Mouse (Mus musculus) cerebral cortex, adult 2 months (tissue): ENCODE measurements around the gene Ccdc82.

Experiments used
- WGBS: fragments of 180-500 bp; shearing (Covaris S2); methylation state at CpG from one replicate; pipeline ENCODE4 v1.1.7; 2018; 5-methylcytosine and 5-hydroxymethylcytosine counted together

Gene Ccdc82

DNA sequence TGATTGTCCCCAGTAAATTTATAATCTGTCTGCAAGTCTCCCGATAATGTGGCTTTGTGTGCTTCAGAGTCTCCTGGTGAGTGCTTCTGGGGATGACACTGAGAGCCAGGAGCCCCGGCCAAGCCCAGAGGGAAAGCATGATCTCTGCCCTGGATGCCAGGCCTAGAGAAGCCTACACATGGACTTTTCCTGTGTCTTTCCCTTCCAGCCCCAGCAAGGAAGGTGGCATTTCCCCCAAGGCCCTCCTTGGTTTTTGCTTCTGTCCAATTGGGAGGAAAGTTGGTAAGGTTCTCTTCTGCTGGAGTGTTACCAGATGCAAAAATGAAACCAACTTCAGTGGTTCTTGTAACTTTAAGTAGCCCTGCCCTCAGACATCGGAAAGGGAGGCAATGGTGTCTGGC, 53.3 kb downstream of the Ccdc82 start:
- 40% methylated on average over 3 of the region's 3 CpGs for WGBS

GRCm38 (mm10) chr9:13300891-13301782, 54.4 kb downstream of the Ccdc82 start:
- WGBS = 79% methylated on average over 9 of the region's 9 CpGs

GRCm38 (mm10) chr9:13302183-13302825, 55.5 kb downstream of the Ccdc82 start:
- 69% methylated on average over 6 of the region's 6 CpGs for WGBS

- WGBS = 70% methylated on average over 5 of the region's 5 CpGs
Observed at GRCm38 (mm10) chr9:13303099-13303771, 56.5 kb downstream of the Ccdc82 start.

DNA sequence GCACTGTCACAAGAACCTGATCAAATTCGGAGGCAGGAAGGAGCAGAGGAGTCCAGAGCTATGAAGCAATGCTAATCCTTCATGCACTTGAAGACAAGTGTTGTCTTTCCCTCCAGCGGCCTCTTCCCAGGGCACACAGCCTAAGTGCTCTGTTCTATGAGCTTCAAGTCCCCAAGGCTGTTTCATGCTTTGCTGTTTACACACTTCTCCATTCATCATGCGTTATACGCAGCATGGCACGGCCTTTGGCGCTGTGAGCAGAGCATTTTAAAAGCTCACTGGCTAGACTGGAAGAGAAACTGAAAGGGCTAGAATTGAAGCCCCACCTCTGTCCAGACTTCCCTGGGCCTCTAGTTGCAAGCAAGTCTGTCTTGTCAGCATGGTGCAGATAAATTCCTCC, 57.2 kb downstream of the Ccdc82 start:
- 75% methylated on average over 6 of the region's 6 CpGs for WGBS

- WGBS = over 99% methylated on average over 3 of the region's 3 CpGs
Observed at GRCm38 (mm10) chr9:13306471-13306870, 59.7 kb downstream of the Ccdc82 start.

DNA sequence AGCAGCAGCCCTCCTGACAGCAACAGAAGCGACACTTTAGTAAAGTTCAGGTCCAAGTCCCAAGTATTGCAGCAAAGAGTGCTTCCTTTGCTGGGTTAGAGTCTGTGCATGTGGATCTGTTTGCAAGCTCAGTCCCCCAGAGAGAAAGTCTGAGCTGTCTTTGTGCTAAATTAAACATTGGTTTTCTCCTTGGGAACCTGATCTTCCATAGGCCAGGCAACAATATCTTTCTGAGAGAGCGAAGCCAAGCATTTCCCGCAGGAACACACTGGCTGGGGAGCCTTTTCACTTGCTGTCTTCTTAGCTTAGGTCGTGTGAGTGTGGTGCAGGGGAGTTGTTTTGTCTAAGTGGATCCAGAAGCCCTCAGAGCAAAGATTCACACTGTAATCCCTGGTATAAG, 60.5 kb downstream of the Ccdc82 start:
- 60% methylated on average over 4 of the region's 4 CpGs for WGBS

DNA sequence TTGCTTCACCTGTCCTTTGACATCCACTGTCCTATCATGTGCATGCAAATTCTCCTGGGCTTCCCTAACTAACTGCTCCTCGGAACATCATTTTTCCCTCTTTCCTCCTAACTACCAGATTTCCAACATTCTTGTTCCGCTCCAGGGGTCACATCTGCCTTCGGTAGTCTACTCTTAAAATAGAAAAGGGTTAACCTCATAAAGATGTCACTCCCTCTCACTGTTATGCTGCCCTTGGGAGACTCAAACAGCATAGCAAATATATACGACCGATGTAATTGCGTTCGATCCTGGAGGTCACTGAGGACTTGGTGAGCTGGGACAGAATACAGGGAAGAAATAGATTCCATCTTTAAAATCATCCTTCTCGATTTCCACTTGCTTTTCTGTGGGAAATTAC, 62.0 kb downstream of the Ccdc82 start:
- 94% methylated on average over 8 of the region's 8 CpGs for WGBS

DNA sequence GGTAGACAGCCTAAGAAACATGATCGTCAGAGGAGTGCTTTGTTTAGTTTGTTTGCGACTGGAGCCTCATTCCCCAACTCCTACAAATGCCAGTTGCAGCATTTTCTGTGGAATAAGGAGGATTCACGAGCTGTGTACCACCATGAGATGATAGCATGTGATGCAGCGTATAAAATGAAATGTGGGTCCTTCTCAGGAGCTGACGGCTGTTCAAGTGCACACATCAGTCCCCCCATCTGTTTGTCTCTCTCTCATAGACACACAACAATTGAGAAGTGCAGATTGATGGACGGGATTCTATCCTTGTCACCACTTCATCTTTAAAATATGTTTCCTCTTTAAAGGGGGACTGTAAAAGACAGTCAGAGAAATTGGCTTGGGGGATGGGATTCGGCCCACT, 63.1 kb downstream of the Ccdc82 start:
- WGBS = 83% methylated on average over 7 of the region's 7 CpGs

DNA sequence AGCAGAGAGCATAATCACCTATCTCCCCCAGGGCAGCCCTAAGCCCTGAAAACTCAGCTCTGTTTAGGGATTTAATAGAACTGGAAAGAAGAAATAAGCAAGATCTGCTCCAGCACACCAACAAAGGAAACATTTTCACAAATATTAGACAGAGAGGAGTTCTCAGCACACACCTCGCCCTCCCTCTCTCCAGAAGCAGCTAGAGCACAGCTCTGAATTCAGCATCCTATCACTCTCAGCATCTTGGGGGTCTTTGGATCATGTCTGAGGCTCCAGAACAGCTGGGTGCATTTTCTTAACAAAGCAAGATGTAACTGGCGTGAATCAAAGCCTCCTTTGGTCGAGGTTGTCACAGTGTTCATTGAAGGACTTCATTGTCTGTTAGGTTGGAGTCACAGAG, 63.5 kb downstream of the Ccdc82 start:
- 72% methylated on average over 3 of the region's 3 CpGs for WGBS

DNA sequence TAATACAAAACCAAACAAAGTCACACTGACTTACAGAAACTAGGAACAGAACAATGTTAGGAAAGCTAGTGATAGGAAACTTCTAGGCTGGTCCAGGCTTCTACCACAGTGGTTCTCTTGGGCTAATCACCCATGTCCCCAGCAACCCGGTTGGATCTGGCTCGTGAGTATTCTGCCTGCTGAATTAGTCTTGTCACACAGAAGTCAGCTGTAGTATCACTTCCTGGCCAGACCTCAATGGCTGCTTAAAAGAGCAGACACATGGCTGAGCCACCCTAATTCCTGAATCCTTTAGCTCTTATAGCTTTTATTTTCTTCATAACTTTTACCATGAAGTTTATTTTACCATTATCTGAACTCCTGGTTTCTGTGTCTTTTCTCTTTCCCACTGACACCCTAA, 64.3 kb downstream of the Ccdc82 start:
- 52% methylated on average over 2 of the region's 2 CpGs for WGBS

DNA sequence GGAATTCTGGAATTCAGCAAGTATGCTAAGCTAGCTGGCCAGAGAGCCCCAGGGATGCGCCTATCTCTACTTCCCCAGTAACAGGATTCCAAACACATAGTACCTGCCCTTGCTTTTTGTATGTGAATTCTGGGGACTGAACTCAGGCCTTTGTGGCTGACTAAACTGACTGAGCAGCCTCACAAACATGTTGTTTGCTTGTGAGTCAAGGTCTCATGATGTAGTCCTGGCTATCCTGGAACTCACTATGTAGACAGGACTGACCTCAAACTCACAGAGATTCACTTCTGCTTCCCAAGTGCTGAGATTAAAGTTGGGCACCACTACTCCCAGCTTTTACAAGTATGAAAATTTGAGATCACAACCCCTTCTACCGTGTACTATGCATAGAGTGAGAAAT, 67.2 kb downstream of the Ccdc82 start:
- over 99% methylated on average over 2 of the region's 2 CpGs for WGBS

DNA sequence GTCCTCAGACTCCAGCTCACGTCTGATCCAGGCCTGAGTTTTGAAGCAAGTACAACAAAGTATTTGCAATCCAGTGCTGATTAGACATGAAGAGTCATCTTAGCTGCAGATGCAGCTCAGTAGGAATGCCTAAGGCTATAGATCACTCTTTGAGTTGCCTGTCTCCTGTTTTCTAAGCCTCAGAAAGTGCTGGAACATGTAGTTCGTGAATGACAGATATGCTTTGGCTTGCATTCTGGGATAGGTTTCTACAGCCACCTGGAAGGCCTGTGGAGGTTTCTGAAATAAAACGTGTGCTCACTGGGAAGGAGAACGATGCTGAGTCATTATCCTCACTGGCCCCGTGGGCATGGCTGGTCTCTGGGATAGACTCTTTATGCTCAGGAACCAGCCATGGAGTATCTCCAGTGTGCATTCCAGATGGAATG, 67.8 kb downstream of the Ccdc82 start:
- 60% methylated on average over 5 of the region's 5 CpGs for WGBS

DNA sequence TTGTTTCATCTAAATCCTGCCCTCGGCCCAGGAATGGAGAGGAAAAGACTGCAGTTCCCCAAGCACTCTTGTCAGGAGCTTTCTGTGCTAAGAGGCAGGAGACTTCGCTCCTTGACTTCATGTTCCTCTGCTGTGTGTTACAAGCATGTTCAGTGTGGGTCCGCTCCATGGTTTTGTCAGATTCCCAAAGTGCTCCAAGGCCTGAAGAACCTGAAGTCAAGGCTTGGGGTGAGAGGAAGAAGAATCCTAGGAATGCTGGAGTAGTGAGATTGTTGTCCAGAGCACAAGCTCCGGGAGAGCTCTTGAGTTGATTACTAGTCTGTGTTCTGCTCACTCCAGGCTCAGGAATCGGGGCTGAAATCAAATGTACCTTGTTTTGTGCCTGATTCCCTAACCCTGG, 68.6 kb downstream of the Ccdc82 start:
- 83% methylated on average over 5 of the region's 5 CpGs for WGBS

DNA sequence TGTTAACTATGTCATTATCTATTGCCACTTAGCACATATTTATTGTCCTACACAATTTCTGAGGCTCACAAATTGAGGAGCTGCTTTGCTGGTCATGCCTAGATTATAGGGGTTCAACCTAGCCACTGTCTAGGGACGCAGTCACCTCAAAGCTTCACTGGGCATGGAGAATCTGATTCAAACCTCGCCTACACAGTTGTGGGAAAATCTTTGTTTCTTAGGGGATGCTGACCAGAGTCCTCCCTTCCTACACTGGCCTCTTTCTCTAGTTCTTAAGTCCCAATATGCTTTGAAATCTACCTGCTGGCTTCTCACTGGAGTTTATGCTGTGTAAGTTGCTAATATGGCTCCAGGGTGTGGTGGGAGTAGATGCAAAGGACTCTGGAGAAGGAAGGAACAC, 72.8 kb downstream of the Ccdc82 start:
- 96% methylated on average over 2 of the region's 2 CpGs for WGBS

DNA sequence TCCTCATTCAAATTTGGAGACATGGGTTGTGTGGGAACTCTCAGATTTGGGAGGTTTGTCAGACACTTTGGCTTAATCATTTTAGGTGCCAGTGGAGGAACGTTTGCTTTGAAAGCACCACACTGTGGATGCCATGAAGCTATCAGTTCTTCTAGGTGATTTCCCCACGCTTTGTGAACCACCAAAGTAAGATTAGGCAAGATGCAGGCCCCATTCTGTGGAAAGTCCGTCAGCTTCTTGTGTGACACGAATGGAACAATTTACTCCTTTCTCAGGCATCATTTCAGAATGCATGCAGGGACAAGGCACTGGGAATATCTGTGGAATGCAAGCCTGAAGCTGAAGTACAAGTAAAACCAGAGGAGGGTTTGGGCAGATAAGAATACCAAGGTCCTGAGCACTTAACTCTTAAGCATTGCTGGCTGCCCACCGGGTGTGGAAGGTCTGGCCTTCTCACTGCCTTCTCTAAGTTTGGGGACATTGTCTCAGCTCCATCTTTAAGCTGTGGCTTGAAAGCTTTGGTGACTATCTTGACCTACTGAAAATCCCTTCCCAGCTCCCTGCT, 74.1 kb downstream of the Ccdc82 start:
- WGBS = 82% methylated on average over 5 of the region's 5 CpGs

DNA sequence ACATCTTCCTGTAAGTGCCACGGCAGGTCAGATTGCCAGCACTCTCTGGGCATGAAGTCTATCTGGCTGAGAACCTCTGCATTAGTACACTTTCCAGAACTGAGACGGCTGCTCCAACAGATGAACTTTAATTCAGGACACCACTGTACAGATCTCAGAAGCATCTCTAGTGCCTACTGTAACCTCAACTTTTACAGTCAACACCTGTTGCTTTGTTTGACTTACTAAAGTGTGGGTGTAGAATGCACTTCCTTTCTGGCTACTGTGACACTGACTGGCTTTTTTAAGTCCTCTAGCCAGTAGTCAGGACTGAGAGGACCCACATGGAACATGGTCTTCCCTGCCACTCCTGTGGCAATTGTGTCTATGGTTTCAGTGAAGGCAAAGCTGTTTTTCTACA, 76.3 kb downstream of the Ccdc82 start:
- 63% methylated on average over 2 of the region's 2 CpGs for WGBS

GRCm38 (mm10) chr9:13323612-13324011, 76.9 kb downstream of the Ccdc82 start:
- 60% methylated on average over 1 of the region's 1 CpGs for WGBS
